ENCODE assay signal across 12 mouse cellular contexts in the genomic region with DNA sequence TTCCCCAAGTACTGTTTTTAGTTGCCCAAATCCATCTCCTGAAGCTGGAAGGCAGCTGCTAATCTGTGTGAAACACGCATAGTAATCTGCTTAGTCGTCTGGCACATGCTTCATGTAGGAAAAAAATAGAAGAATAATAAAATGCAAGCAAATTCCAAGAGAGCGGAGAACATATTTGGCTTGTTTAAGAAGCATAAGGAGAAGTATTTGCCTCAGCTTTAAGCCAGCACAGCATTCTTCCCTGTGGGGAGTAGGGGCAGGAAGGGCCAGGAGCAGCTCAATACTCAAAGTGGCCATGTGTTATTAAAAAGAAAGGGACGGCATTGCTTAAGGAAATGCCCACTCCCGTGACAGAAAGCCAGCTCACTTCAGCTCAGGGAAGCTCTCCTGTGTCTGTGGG.
DNase-seq lines count a peak whose midpoint lies in the region; ATAC-seq and TF ChIP-seq lines count a peak whose summit lies in the region.
"Had no signal": no experiment of that assay in that cellular context is flagged by ENCODE, and none has a peak within 500 bp of the region (broad histone marks: within the 10 kb centered on the region; RNA-seq: fewer than 3 reads in every experiment).

No protein-coding gene starts in this region.

- no peak for ATAC-seq in activated CD4-positive, CD25-positive, alpha-beta regulatory T cell, adult 4 months

- H3K36me3 ChIP-seq in heart, adult 2 months (ENCODE audit: control insufficient read depth, insufficient read depth, low read length) = no peaks in the 10 kb centered on the region

- peak; percentile 83 for DNase-seq in heart, adult 11 months
- DNase-seq in heart, adult 2 months = no peak
- peak; percentile 4 to 13 for DNase-seq in layer of hippocampus, adult 8-10 months (ENCODE audit: low spot score in 2 of 2)
- no peak for DNase-seq in layer of hippocampus, adult 9-10 months (ENCODE audit: low spot score)
- DNase-seq in NIH3T3 (ENCODE audit: low read depth) = peak; percentile 86
- peak; percentile 30 for DNase-seq in lung, postnatal 10 days
- DNase-seq in embryo, embryonic 11 days = no peak
- DNase-seq: adrenal gland, adult 2 months; cerebellum, adult 11 months; kidney, adult 8-10 months had no signal

- no peak for TF ChIP-seq EP300 in heart, adult 2 months (IDR thresholded peaks at IDR 0.05; ENCODE audit: insufficient read depth, low read depth, low read length)

- no peak overlapping the region for H3K4me3 ChIP-seq in heart, adult 2 months

- H3K9ac ChIP-seq in heart, adult 2 months (ENCODE audit: low read depth, low read length) = no peak overlapping the region

- peaks cover 2% of the 10 kb centered on the region; the same call in 1 of the 2 replicates for H3K4me1 ChIP-seq in heart, adult 2 months (ENCODE audit: control insufficient read depth, insufficient read depth, low read length)

- no peak for TF ChIP-seq CTCF in heart, adult 2 months (IDR thresholded peaks at IDR 0.05)

- no peaks in the 10 kb centered on the region for H3K79me2 ChIP-seq in heart, adult 2 months (replicated peaks; ENCODE audit: control insufficient read depth, insufficient read depth, low read length)

- intact Hi-C loops in heart, adult 2 months (cut with DNase I) = no loop called here

- no peak overlapping the region for H3K27ac ChIP-seq in heart, adult 2 months
- H3K27ac ChIP-seq: macrophage had no signal

- no peaks in the 10 kb centered on the region for H3K27me3 ChIP-seq in heart, adult 2 months (ENCODE audit: control insufficient read depth, insufficient read depth, low read length)

- 37% methylated on average over 5 of the region's 5 CpGs for WGBS in heart, adult 2 months

- TF ChIP-seq POLR2A in heart, adult 2 months (IDR thresholded peaks at IDR 0.05; ENCODE audit: insufficient read depth, low read depth, low read length) = no peak

Comparison
In these comparisons a context has a peak if more than half of its experiments do, and no peak if none do; other contexts are left out.
1. DNase-seq: peak in heart, adult 11 months (single experiment), layer of hippocampus, adult 8-10 months (2 of 2), NIH3T3 (single experiment) and lung, postnatal 10 days (single experiment); none in heart, adult 2 months (0 of 2), layer of hippocampus, adult 9-10 months (single experiment) and embryo, embryonic 11 days (single experiment).